Mouse (Mus musculus): ENCODE measurements around the gene Adk. TPM values are rescaled to one million over a fixed set of nuclear protein-coding genes. Genes with fewer than 3 reads are reported as not detected.

The Adk gene
- polyA plus RNA-seq, 2 experiments = 56.9 to 180 TPM

- no peak for TF ChIP-seq CTCF (IDR thresholded peaks at IDR 0.05; ENCODE audit: low read depth)
- no peak for TF ChIP-seq EP300 (IDR thresholded peaks at IDR 0.05; ENCODE audit: low read depth)
- H3K27me3 ChIP-seq (ENCODE audit: control insufficient read depth, insufficient read depth, low read length) = no peaks in the 10 kb centered on the region
- 90% methylated on average over 5 of the region's 5 CpGs for WGBS (ENCODE audit: insufficient replicate concordance)
These were observed 320.3 kb downstream of the Adk start for GRCm38 (mm10) chr14:21372689-21373088.

DNA sequence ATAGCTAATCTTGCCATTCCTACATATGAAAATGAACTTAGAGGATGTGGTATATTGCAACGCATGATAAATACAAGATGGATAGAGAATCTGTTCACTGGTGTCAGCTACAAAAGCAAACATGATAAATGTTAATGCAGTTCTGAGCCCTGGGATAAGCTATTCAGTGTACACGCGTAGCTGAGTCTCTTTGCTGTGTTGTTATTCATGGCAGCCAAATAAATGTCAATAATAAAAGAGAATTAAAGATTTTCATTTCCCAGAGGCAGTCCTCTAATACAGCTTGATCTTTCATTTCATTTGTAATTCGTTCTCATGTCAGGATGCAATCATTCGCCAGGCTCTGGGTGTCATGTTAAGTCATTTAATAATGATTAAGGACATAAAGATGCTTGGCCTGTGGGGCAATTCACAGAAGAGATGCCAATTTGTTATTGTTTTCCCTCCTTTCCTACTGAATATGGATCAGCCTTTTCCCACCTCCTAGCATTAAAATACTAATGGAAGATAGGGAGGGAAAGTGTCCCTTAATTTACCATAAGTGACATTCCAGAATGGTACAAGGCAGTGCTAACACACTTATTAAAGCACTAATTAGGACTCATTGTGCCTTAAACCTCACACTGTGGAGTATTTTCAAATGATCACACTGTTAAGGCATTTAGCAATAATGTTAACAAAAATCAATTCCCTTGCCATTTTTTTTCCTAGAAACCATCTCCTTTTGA lies 331.5 kb downstream of the Adk start:
- no peak overlapping the region for H3K4me2 ChIP-seq (ENCODE audit: low read depth)
- no peak overlapping the region for H3K4me3 ChIP-seq (ENCODE audit: insufficient read depth in 1 of 2, low read depth in 2 of 2, low read length in 2 of 2)
- DNase-seq (ENCODE audit: low read depth in 3 of 3, low spot score in 3 of 3) (no peak), ATAC-seq (ENCODE audit: insufficient read depth) (no peak)
- TF ChIP-seq EP300 (IDR thresholded peaks at IDR 0.05; ENCODE audit: low read depth) (no peak), CTCF (IDR thresholded peaks at IDR 0.05; ENCODE audit: low read depth) (no peak)
- H3K4me1 ChIP-seq (replicated peaks; ENCODE audit: control insufficient read depth in 2 of 2, insufficient read depth in 2 of 2, low read length in 1 of 2) = no peaks in the 10 kb centered on the region
- no peaks in the 10 kb centered on the region for H3K9me3 ChIP-seq (ENCODE audit: control insufficient read depth, low read length)
- H3K27me3 ChIP-seq (ENCODE audit: control insufficient read depth, insufficient read depth, low read length) = no peaks in the 10 kb centered on the region
- 76% methylated on average over 5 of the region's 5 CpGs for WGBS (ENCODE audit: insufficient replicate concordance)
- no peak overlapping the region for H3K9ac ChIP-seq (replicated peaks)
- H3K36me3 ChIP-seq (replicated peaks; ENCODE audit: control insufficient read depth, insufficient read depth, low read depth) = no peaks in the 10 kb centered on the region
- no peak overlapping the region for H3K27ac ChIP-seq

More at GRCm38 (mm10) chr14:21372689-21373088, 320.3 kb downstream of the Adk start:
- no peaks in the 10 kb centered on the region for H3K36me3 ChIP-seq (replicated peaks; ENCODE audit: control insufficient read depth, insufficient read depth, low read depth)
- DNase-seq (ENCODE audit: low read depth in 3 of 3, low spot score in 3 of 3) = no peak
- H3K4me1 ChIP-seq (replicated peaks; ENCODE audit: control insufficient read depth in 2 of 2, insufficient read depth in 2 of 2, low read length in 1 of 2) = no peaks in the 10 kb centered on the region
- H3K4me2 ChIP-seq (ENCODE audit: low read depth) = no peak overlapping the region
- H3K4me3 ChIP-seq (ENCODE audit: insufficient read depth in 1 of 2, low read depth in 2 of 2, low read length in 2 of 2) = no peak overlapping the region
- no peaks in the 10 kb centered on the region for H3K9me3 ChIP-seq (ENCODE audit: control insufficient read depth, low read length)
- no peak overlapping the region for H3K27ac ChIP-seq
- ATAC-seq (ENCODE audit: insufficient read depth) = no peak
- H3K9ac ChIP-seq (replicated peaks) = no peak overlapping the region

DNA sequence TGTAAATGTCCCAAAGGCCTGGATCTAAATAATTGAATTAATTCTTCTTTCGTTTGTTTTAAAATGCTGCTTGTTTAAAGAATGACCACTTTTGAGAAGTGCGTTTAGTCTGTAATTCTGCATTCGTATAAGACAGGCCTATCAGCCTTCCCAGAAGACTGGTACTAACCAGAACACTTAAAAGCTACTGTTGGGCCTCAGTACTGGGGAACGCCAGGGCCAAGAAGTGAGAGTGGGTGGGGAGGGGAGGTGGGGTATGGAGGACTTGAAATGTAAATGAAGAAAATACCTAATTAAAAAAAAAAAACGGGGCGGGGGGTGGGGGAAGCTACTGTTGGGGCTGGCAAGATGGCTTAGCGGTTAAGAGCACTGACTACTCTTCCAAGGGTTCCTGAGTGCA lies 347.1 kb downstream of the Adk start:
- 81% methylated on average over 7 of the region's 7 CpGs for WGBS (ENCODE audit: insufficient replicate concordance)
- ATAC-seq (ENCODE audit: insufficient read depth) = no peak
- no peaks in the 10 kb centered on the region for H3K36me3 ChIP-seq (replicated peaks; ENCODE audit: control insufficient read depth, insufficient read depth, low read depth)

DNA sequence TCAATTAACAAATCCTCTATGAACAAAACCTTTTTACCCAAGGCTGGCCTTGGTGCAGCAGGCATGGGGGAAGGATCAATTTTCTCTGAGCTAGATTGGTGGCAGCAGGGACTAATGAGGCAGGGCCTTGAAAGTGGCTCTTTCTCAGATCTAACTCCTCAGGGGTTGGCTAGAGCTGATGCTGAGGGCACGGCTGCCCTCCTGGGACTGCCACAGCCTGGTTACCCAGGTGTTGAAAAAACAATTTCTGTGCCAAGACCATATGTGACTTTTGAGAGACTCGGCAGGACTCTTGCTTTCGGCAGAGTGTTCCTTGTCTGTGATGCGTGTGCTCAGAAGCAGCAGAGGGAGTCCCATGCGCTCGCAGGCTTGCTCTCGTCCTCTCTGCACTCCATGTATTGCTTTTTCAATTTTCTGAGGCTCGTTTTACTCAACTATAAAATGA lies 349.8 kb downstream of the Adk start:
- H3K4me3 ChIP-seq (ENCODE audit: insufficient read depth in 1 of 2, low read depth in 2 of 2, low read length in 2 of 2) = no peak overlapping the region
- H3K9ac ChIP-seq (replicated peaks) = no peak overlapping the region
- H3K27ac ChIP-seq = no peak overlapping the region
- H3K9me3 ChIP-seq (ENCODE audit: control insufficient read depth, low read length) = no peaks in the 10 kb centered on the region
- ATAC-seq (ENCODE audit: insufficient read depth) = no peak
- no peak for DNase-seq (ENCODE audit: low read depth in 3 of 3, low spot score in 3 of 3)
- H3K27me3 ChIP-seq (ENCODE audit: control insufficient read depth, insufficient read depth, low read length) = no peaks in the 10 kb centered on the region
- TF ChIP-seq CTCF (IDR thresholded peaks at IDR 0.05; ENCODE audit: low read depth) (no peak), EP300 (IDR thresholded peaks at IDR 0.05; ENCODE audit: low read depth) (no peak)
- no peaks in the 10 kb centered on the region for H3K4me1 ChIP-seq (replicated peaks; ENCODE audit: control insufficient read depth in 2 of 2, insufficient read depth in 2 of 2, low read length in 1 of 2)
- no peak overlapping the region for H3K4me2 ChIP-seq (ENCODE audit: low read depth)
- H3K36me3 ChIP-seq (replicated peaks; ENCODE audit: control insufficient read depth, insufficient read depth, low read depth) = no peaks in the 10 kb centered on the region
- 75% methylated on average over 8 of the region's 8 CpGs for WGBS (ENCODE audit: insufficient replicate concordance)

More for the DNA sequence above, 347.1 kb downstream of the Adk start:
- Histone ChIP-seq H3K4me1 (replicated peaks; ENCODE audit: control insufficient read depth in 2 of 2, insufficient read depth in 2 of 2, low read length in 1 of 2) (no peaks in the 10 kb centered on the region), H3K4me2 (ENCODE audit: low read depth) (no peak overlapping the region), H3K9ac (replicated peaks) (no peak overlapping the region), H3K27ac (no peak overlapping the region), H3K4me3 (ENCODE audit: insufficient read depth in 1 of 2, low read depth in 2 of 2, low read length in 2 of 2) (no peak overlapping the region), H3K27me3 (ENCODE audit: control insufficient read depth, insufficient read depth, low read length) (no peaks in the 10 kb centered on the region), H3K9me3 (ENCODE audit: control insufficient read depth, low read length) (no peaks in the 10 kb centered on the region)
- DNase-seq (ENCODE audit: low read depth in 3 of 3, low spot score in 3 of 3) = no peak
- TF ChIP-seq EP300 (IDR thresholded peaks at IDR 0.05; ENCODE audit: low read depth) = no peak
- no peak for TF ChIP-seq CTCF (IDR thresholded peaks at IDR 0.05; ENCODE audit: low read depth)

- H3K4me1 ChIP-seq (replicated peaks; ENCODE audit: control insufficient read depth in 2 of 2, insufficient read depth in 2 of 2, low read length in 1 of 2) = no peaks in the 10 kb centered on the region
- no peak for TF ChIP-seq CTCF (IDR thresholded peaks at IDR 0.05; ENCODE audit: low read depth)
- TF ChIP-seq EP300 (IDR thresholded peaks at IDR 0.05; ENCODE audit: low read depth) = no peak
- H3K36me3 ChIP-seq (replicated peaks; ENCODE audit: control insufficient read depth, insufficient read depth, low read depth) = no peaks in the 10 kb centered on the region
- H3K27me3 ChIP-seq (ENCODE audit: control insufficient read depth, insufficient read depth, low read length) = no peaks in the 10 kb centered on the region
- no peak overlapping the region for H3K27ac ChIP-seq
- 74% methylated on average over 8 of the region's 8 CpGs for WGBS (ENCODE audit: insufficient replicate concordance)
- no peak overlapping the region for H3K4me2 ChIP-seq (ENCODE audit: low read depth)
- no peak for ATAC-seq (ENCODE audit: insufficient read depth)
- no peak overlapping the region for H3K4me3 ChIP-seq (ENCODE audit: insufficient read depth in 1 of 2, low read depth in 2 of 2, low read length in 2 of 2)
- no peak for DNase-seq (ENCODE audit: low read depth in 3 of 3, low spot score in 3 of 3)
- H3K9me3 ChIP-seq (ENCODE audit: control insufficient read depth, low read length) = no peaks in the 10 kb centered on the region
- no peak overlapping the region for H3K9ac ChIP-seq (replicated peaks)
These were observed 350.4 kb downstream of the Adk start for GRCm38 (mm10) chr14:21402621-21403405.

Data from liver, embryonic 14.5 days (tissue).